Mouse (Mus musculus): Measurements from ENCODE around the gene Fam207a.

GRCm38 (mm10) chr10:77515385-77516348 lies at the start of gene Fam207a:
- TF ChIP-seq CTCF (IDR thresholded peaks at IDR 0.05; ENCODE audit: low read depth) (0 out of 2 replicates have a peak, but pooled peaks have one; percentile 6), EP300 (IDR thresholded peaks at IDR 0.05; ENCODE audit: low read depth) (no peak)
